Mouse (Mus musculus) gastrocnemius, adult 18-20 months (tissue): ENCODE measurements around the gene Lrmp. TPM values are rescaled to one million over a fixed set of nuclear protein-coding genes. Genes with fewer than 3 reads are reported as not detected.
"Not testable (repeated sequence)": the region's sequence is repeated elsewhere in the genome, so short reads cannot be mapped to it uniquely, and the experiment has no call there.

Source experiments
- DNase-seq: peaks from one replicate; pipeline ENCODE4 v3.0.0; 2021; ENCODE audit warnings: low spot score
- total RNA-seq, 2 experiments: library from RNA; stranded (reverse); gene quantifications; 2 replicates each; pipeline ENCODE4 v1.2.3; 2021

Gene Lrmp
- total RNA-seq, 2 experiments from 2014 or later = 0.37 to 0.55 TPM

GRCm38 (mm10) chr6:145104241-145104939 lies 11.1 kb upstream of the Lrmp start:
- no peak for DNase-seq

- no peak for DNase-seq
Measured at GRCm38 (mm10) chr6:145105439-145105838, 10.0 kb upstream of the Lrmp start.

- DNase-seq = no peak
Measured at GRCm38 (mm10) chr6:145106163-145106842, 9.2 kb upstream of the Lrmp start.

- no peak for DNase-seq
Measured at GRCm38 (mm10) chr6:145110786-145111185, 4.7 kb upstream of the Lrmp start.

- DNase-seq = no peak
Measured at GRCm38 (mm10) chr6:145112865-145113264, 2.6 kb upstream of the Lrmp start.

GRCm38 (mm10) chr6:145114561-145114960 lies 892 bp upstream of the Lrmp start:
- DNase-seq = no peak

- DNase-seq = no peak
Measured at GRCm38 (mm10) chr6:145116098-145116672, 732 bp downstream of the Lrmp start.

GRCm38 (mm10) chr6:145120086-145120485 lies 4.6 kb downstream of the Lrmp start:
- DNase-seq = no peak

GRCm38 (mm10) chr6:145120787-145121589 lies 5.5 kb downstream of the Lrmp start:
- no peak for DNase-seq

GRCm38 (mm10) chr6:145121590-145122420 lies 6.4 kb downstream of the Lrmp start:
- DNase-seq = no peak

- no peak for DNase-seq
Measured at GRCm38 (mm10) chr6:145122423-145123059, 7.1 kb downstream of the Lrmp start.

GRCm38 (mm10) chr6:145123136-145124060 lies 7.9 kb downstream of the Lrmp start:
- no peak for DNase-seq

GRCm38 (mm10) chr6:145124621-145125020 lies 9.2 kb downstream of the Lrmp start:
- DNase-seq = no peak

- peak; percentile 47 for DNase-seq
Measured at GRCm38 (mm10) chr6:145125591-145126113, 10.2 kb downstream of the Lrmp start.

GRCm38 (mm10) chr6:145127652-145128051 lies 12.2 kb downstream of the Lrmp start:
- DNase-seq = no peak

- DNase-seq = no peak
Measured at GRCm38 (mm10) chr6:145129563-145129962, 14.1 kb downstream of the Lrmp start.

GRCm38 (mm10) chr6:145131991-145132390 lies 16.5 kb downstream of the Lrmp start:
- DNase-seq = no peak

GRCm38 (mm10) chr6:145132969-145133368 lies 17.5 kb downstream of the Lrmp start:
- not testable (repeated sequence) for DNase-seq

GRCm38 (mm10) chr6:145135295-145135694 lies 19.8 kb downstream of the Lrmp start:
- DNase-seq = no peak
